Mouse (Mus musculus) G1E (cell line): ENCODE data around the gene Acy3.
"Not testable (repeated sequence)": the region's sequence is repeated elsewhere in the genome, so short reads cannot be mapped to it uniquely, and the experiment has no call there.

ENCODE experiments used
- CTCF ChIP-seq: IDR thresholded peaks from 2 replicates; pipeline ENCODE4 v1.5.1; 2012; ENCODE audit warnings: low read depth, low read length, inconsistent platforms, mixed read lengths
- GATA1 ChIP-seq: IDR thresholded peaks from 2 replicates; pipeline ENCODE4 v1.6.1; 2012; ENCODE audit warnings: borderline replicate concordance, low read length, inconsistent platforms, mixed read lengths

DNA sequence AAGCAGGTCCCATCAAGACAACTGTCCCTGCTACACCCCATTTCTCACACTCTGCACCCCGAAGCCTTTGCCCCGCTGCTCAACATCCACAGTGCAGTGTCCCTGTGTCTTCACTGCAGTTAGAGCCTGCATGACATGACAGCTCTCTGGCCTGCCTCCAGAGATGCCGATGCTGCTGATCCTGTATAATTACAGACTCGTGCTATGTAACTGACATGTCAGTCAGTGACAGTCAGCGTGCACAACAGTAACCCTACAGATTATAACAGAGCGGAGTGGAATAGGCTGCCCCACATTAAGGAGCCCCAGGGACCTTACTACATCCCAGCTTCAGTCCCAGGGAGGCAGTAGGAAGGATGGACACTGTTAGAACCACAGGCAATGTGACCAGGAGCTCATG, 24.6 kb upstream of the Acy3 start:
- not testable (repeated sequence) for TF ChIP-seq CTCF, GATA1
